Mouse (Mus musculus): ENCODE results near the gene Cd2. TPM values are rescaled to one million over a fixed set of nuclear protein-coding genes. Genes with fewer than 3 reads are reported as not detected.

Cd2 gene
- polyA plus RNA-seq, 1 experiment from 2014 or later = 0.14 TPM

GRCm38 (mm10) chr3:101243002-101243401 is 44.7 kb downstream of the Cd2 start:
- Histone ChIP-seq H3K27me3 (ENCODE audit: control insufficient read depth, insufficient read depth, low read length) (no peaks in the 10 kb centered on the region), H3K4me2 (replicated peaks; ENCODE audit: low read depth, low read length) (no peak overlapping the region), H3K4me1 (replicated peaks; ENCODE audit: control insufficient read depth, insufficient read depth, low read length) (no peaks in the 10 kb centered on the region), H3K9me3 (ENCODE audit: control insufficient read depth, low read length) (no peaks in the 10 kb centered on the region), H3K4me3 (ENCODE audit: low read depth, low read length) (no peak overlapping the region), H3K9ac (ENCODE audit: low read depth, low read length) (no peak overlapping the region), H3K36me3 (ENCODE audit: control insufficient read depth, insufficient read depth, low read length) (no peaks in the 10 kb centered on the region), H3K27ac (ENCODE audit: low read depth, low read length) (no peak overlapping the region)
- ATAC-seq (ENCODE audit: low FRiP score) (no peak), DNase-seq (ENCODE audit: low spot score) (no peak)
- WGBS = 75% methylated on average over 2 of the region's 2 CpGs

GRCm38 (mm10) chr3:101241866-101242265 is 45.9 kb downstream of the Cd2 start:
- DNase-seq (ENCODE audit: low spot score) (no peak), ATAC-seq (ENCODE audit: low FRiP score) (no peak)
- Histone ChIP-seq H3K36me3 (ENCODE audit: control insufficient read depth, insufficient read depth, low read length) (no peaks in the 10 kb centered on the region), H3K4me1 (replicated peaks; ENCODE audit: control insufficient read depth, insufficient read depth, low read length) (peaks cover 2% of the 10 kb centered on the region; the same call in 1 of the 2 replicates), H3K27me3 (ENCODE audit: control insufficient read depth, insufficient read depth, low read length) (no peaks in the 10 kb centered on the region), H3K9me3 (ENCODE audit: control insufficient read depth, low read length) (no peaks in the 10 kb centered on the region), H3K4me3 (ENCODE audit: low read depth, low read length) (no peak overlapping the region), H3K4me2 (replicated peaks; ENCODE audit: low read depth, low read length) (no peak overlapping the region), H3K9ac (ENCODE audit: low read depth, low read length) (no peak overlapping the region), H3K27ac (ENCODE audit: low read depth, low read length) (no peak overlapping the region)
- WGBS = 83% methylated on average over 3 of the region's 3 CpGs

GRCm38 (mm10) chr3:101240859-101241258 is 46.9 kb downstream of the Cd2 start:
- WGBS = 86% methylated on average over 9 of the region's 9 CpGs
- H3K27ac ChIP-seq (ENCODE audit: low read depth, low read length) = no peak overlapping the region
- no peak overlapping the region for H3K4me3 ChIP-seq (ENCODE audit: low read depth, low read length)
- H3K9me3 ChIP-seq (ENCODE audit: control insufficient read depth, low read length) = no peaks in the 10 kb centered on the region
- H3K4me1 ChIP-seq (replicated peaks; ENCODE audit: control insufficient read depth, insufficient read depth, low read length) = peaks cover 2% of the 10 kb centered on the region; the same call in 1 of the 2 replicates
- no peak overlapping the region for H3K9ac ChIP-seq (ENCODE audit: low read depth, low read length)
- no peak overlapping the region for H3K4me2 ChIP-seq (replicated peaks; ENCODE audit: low read depth, low read length)
- H3K27me3 ChIP-seq (ENCODE audit: control insufficient read depth, insufficient read depth, low read length) = no peaks in the 10 kb centered on the region
- H3K36me3 ChIP-seq (ENCODE audit: control insufficient read depth, insufficient read depth, low read length) = no peaks in the 10 kb centered on the region
- DNase-seq (ENCODE audit: low spot score) (no peak), ATAC-seq (ENCODE audit: low FRiP score) (no peak)

GRCm38 (mm10) chr3:101239236-101239635 is 48.5 kb downstream of the Cd2 start:
- Histone ChIP-seq H3K36me3 (ENCODE audit: control insufficient read depth, insufficient read depth, low read length) (no peaks in the 10 kb centered on the region), H3K27ac (ENCODE audit: low read depth, low read length) (no peak overlapping the region), H3K27me3 (ENCODE audit: control insufficient read depth, insufficient read depth, low read length) (no peaks in the 10 kb centered on the region), H3K9me3 (ENCODE audit: control insufficient read depth, low read length) (no peaks in the 10 kb centered on the region), H3K9ac (ENCODE audit: low read depth, low read length) (no peak overlapping the region), H3K4me1 (replicated peaks; ENCODE audit: control insufficient read depth, insufficient read depth, low read length) (peaks cover 2% of the 10 kb centered on the region; the same call in 1 of the 2 replicates), H3K4me2 (replicated peaks; ENCODE audit: low read depth, low read length) (no peak overlapping the region), H3K4me3 (ENCODE audit: low read depth, low read length) (no peak overlapping the region)
- DNase-seq (ENCODE audit: low spot score) (no peak), ATAC-seq (ENCODE audit: low FRiP score) (no peak)
- WGBS = 88% methylated on average over 4 of the region's 4 CpGs

GRCm38 (mm10) chr3:101238695-101239094 is 49.0 kb downstream of the Cd2 start:
- DNase-seq (ENCODE audit: low spot score) (no peak), ATAC-seq (ENCODE audit: low FRiP score) (no peak)
- Histone ChIP-seq H3K9me3 (ENCODE audit: control insufficient read depth, low read length) (no peaks in the 10 kb centered on the region), H3K4me1 (replicated peaks; ENCODE audit: control insufficient read depth, insufficient read depth, low read length) (peaks cover 2% of the 10 kb centered on the region; the same call in 1 of the 2 replicates), H3K4me3 (ENCODE audit: low read depth, low read length) (no peak overlapping the region), H3K27ac (ENCODE audit: low read depth, low read length) (no peak overlapping the region), H3K27me3 (ENCODE audit: control insufficient read depth, insufficient read depth, low read length) (no peaks in the 10 kb centered on the region), H3K4me2 (replicated peaks; ENCODE audit: low read depth, low read length) (no peak overlapping the region), H3K9ac (ENCODE audit: low read depth, low read length) (no peak overlapping the region), H3K36me3 (ENCODE audit: control insufficient read depth, insufficient read depth, low read length) (no peaks in the 10 kb centered on the region)
- whole genome bisulfite sequencing = 91% methylated on average over 6 of the region's 6 CpGs

GRCm38 (mm10) chr3:101236995-101237808 is 50.5 kb downstream of the Cd2 start:
- ATAC-seq (ENCODE audit: low FRiP score) (peak; percentile 76), DNase-seq (ENCODE audit: low spot score) (peak; percentile 43)
- Histone ChIP-seq H3K27me3 (ENCODE audit: control insufficient read depth, insufficient read depth, low read length) (no peaks in the 10 kb centered on the region), H3K9ac (ENCODE audit: low read depth, low read length) (no peak overlapping the region), H3K4me1 (replicated peaks; ENCODE audit: control insufficient read depth, insufficient read depth, low read length) (peaks cover 2% of the 10 kb centered on the region; the same call in 1 of the 2 replicates), H3K27ac (ENCODE audit: low read depth, low read length) (peak overlapping the region; percentile 39), H3K4me2 (replicated peaks; ENCODE audit: low read depth, low read length) (no peak overlapping the region), H3K36me3 (ENCODE audit: control insufficient read depth, insufficient read depth, low read length) (no peaks in the 10 kb centered on the region), H3K9me3 (ENCODE audit: control insufficient read depth, low read length) (no peaks in the 10 kb centered on the region), H3K4me3 (ENCODE audit: low read depth, low read length) (no peak overlapping the region)
- WGBS = 39% methylated on average over 16 of the region's 16 CpGs

- Histone ChIP-seq H3K4me1 (replicated peaks; ENCODE audit: control insufficient read depth, insufficient read depth, low read length) (peaks cover 2% of the 10 kb centered on the region; the same call in 1 of the 2 replicates), H3K4me3 (ENCODE audit: low read depth, low read length) (no peak overlapping the region), H3K4me2 (replicated peaks; ENCODE audit: low read depth, low read length) (no peak overlapping the region), H3K9ac (ENCODE audit: low read depth, low read length) (no peak overlapping the region), H3K36me3 (ENCODE audit: control insufficient read depth, insufficient read depth, low read length) (no peaks in the 10 kb centered on the region), H3K27ac (ENCODE audit: low read depth, low read length) (no peak overlapping the region), H3K27me3 (ENCODE audit: control insufficient read depth, insufficient read depth, low read length) (no peaks in the 10 kb centered on the region), H3K9me3 (ENCODE audit: control insufficient read depth, low read length) (no peaks in the 10 kb centered on the region)
- DNase-seq (ENCODE audit: low spot score) (no peak), ATAC-seq (ENCODE audit: low FRiP score) (no peak)
- 64% methylated on average over 15 of the region's 15 CpGs for WGBS
Observed at GRCm38 (mm10) chr3:101236261-101236660, 51.5 kb downstream of the Cd2 start.

GRCm38 (mm10) chr3:101235321-101235720 is 52.4 kb downstream of the Cd2 start:
- H3K27ac ChIP-seq (ENCODE audit: low read depth, low read length) = no peak overlapping the region

GRCm38 (mm10) chr3:101233424-101233823 is 54.3 kb downstream of the Cd2 start:
- no peak overlapping the region for H3K9ac ChIP-seq (ENCODE audit: low read depth, low read length)
- no peaks in the 10 kb centered on the region for H3K27me3 ChIP-seq (ENCODE audit: control insufficient read depth, insufficient read depth, low read length)
- 91% methylated on average over 5 of the region's 5 CpGs for WGBS
- DNase-seq (ENCODE audit: low spot score) (no peak), ATAC-seq (ENCODE audit: low FRiP score) (no peak)
- H3K4me2 ChIP-seq (replicated peaks; ENCODE audit: low read depth, low read length) = no peak overlapping the region
- no peaks in the 10 kb centered on the region for H3K36me3 ChIP-seq (ENCODE audit: control insufficient read depth, insufficient read depth, low read length)
- no peak overlapping the region for H3K4me3 ChIP-seq (ENCODE audit: low read depth, low read length)
- no peaks in the 10 kb centered on the region for H3K9me3 ChIP-seq (ENCODE audit: control insufficient read depth, low read length)
- H3K4me1 ChIP-seq (replicated peaks; ENCODE audit: control insufficient read depth, insufficient read depth, low read length) = peaks cover 2% of the 10 kb centered on the region; the same call in 1 of the 2 replicates
- no peak overlapping the region for H3K27ac ChIP-seq (ENCODE audit: low read depth, low read length)

More at GRCm38 (mm10) chr3:101235321-101235720, 52.4 kb downstream of the Cd2 start:
- no peaks in the 10 kb centered on the region for H3K27me3 ChIP-seq (ENCODE audit: control insufficient read depth, insufficient read depth, low read length)
- H3K9me3 ChIP-seq (ENCODE audit: control insufficient read depth, low read length) = no peaks in the 10 kb centered on the region
- DNase-seq (ENCODE audit: low spot score) = no peak
- peaks cover 2% of the 10 kb centered on the region; the same call in 1 of the 2 replicates for H3K4me1 ChIP-seq (replicated peaks; ENCODE audit: control insufficient read depth, insufficient read depth, low read length)
- no peak overlapping the region for H3K4me3 ChIP-seq (ENCODE audit: low read depth, low read length)
- ATAC-seq (ENCODE audit: low FRiP score) = no peak
- H3K9ac ChIP-seq (ENCODE audit: low read depth, low read length) = no peak overlapping the region
- H3K4me2 ChIP-seq (replicated peaks; ENCODE audit: low read depth, low read length) = no peak overlapping the region
- H3K36me3 ChIP-seq (ENCODE audit: control insufficient read depth, insufficient read depth, low read length) = no peaks in the 10 kb centered on the region
- WGBS = 93% methylated on average over 5 of the region's 5 CpGs

All from hindbrain, embryonic 11.5 days (tissue).